In the genomic region with DNA sequence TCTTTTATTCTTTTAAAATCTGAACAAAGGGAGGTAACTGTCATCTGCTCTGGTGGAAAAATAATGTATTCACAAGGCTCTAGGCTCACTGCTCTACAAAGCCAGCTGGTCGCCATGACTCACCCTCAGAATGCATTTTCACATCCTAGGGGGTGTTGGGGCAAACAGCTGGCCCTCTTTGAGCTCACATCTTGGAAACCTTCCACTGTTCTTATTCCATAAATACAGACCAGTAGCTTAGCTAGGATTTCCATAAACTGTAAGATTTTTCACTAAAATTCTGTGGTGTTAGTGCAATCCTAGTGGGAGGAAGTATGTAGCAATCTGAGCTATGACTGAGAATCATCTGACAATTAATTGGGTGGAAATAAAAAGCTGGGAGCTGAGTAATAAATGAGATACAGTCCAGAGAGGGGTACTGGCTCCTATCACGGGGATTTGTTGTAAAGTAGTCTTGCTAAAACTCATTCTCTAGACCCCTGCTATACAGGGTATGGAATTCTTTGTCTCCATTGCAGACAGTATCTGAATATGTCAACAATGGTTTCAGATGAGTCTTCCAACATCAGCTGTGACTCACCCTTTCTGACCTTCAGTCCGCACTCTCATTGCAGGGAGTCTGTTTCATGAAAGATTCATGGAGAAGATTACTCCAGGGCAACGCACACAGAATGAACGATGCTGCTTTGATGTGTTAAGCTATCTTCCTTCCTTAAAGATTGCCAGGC, we compare ENCODE assay signal across 8 mouse cellular contexts.
DNase-seq lines count a peak whose midpoint lies in the region; ATAC-seq and TF ChIP-seq lines count a peak whose summit lies in the region.

No protein-coding gene starts in this region.

- H3K4me1 ChIP-seq in forebrain, embryonic 12.5 days: peaks cover 4% of the 10 kb centered on the region; the same call in 1 of the 2 replicates
- H3K4me1 ChIP-seq in forebrain, embryonic 10.5 days: no peaks in the 10 kb centered on the region
- no peaks in the 10 kb centered on the region for H3K4me1 ChIP-seq in liver, embryonic 12.5 days
- no peaks in the 10 kb centered on the region for H3K4me1 ChIP-seq in thymus, adult 2 months (replicated peaks; ENCODE audit: control insufficient read depth, insufficient read depth, low read length)

- no peak for TF ChIP-seq CTCF in thymus, adult 2 months (IDR thresholded peaks at IDR 0.05; ENCODE audit: borderline replicate concordance, control insufficient read depth, extremely low read depth, insufficient read depth, low read length, poor library complexity)

- H3K9me3 ChIP-seq in forebrain, embryonic 12.5 days: no peaks in the 10 kb centered on the region
- H3K9me3 ChIP-seq in forebrain, embryonic 10.5 days: no peaks in the 10 kb centered on the region
- no peaks in the 10 kb centered on the region for H3K9me3 ChIP-seq in liver, embryonic 12.5 days (replicated peaks)

- H3K9ac ChIP-seq in forebrain, embryonic 12.5 days: no peak overlapping the region
- no peak overlapping the region for H3K9ac ChIP-seq in liver, embryonic 12.5 days

- H3K4me2 ChIP-seq in forebrain, embryonic 12.5 days: no peak overlapping the region
- no peak overlapping the region for H3K4me2 ChIP-seq in liver, embryonic 12.5 days

- ATAC-seq in forebrain, embryonic 12.5 days (ENCODE audit: low FRiP score): peak; percentile 75
- no peak for ATAC-seq in activated CD4-positive, CD25-positive, alpha-beta regulatory T cell, adult 4 months
- no peak for ATAC-seq in liver, embryonic 12.5 days

- H3K27me3 ChIP-seq in forebrain, embryonic 12.5 days: no peaks in the 10 kb centered on the region
- H3K27me3 ChIP-seq in forebrain, embryonic 10.5 days (ENCODE audit: poor library complexity, severe bottlenecking): no peaks in the 10 kb centered on the region
- H3K27me3 ChIP-seq in liver, embryonic 12.5 days (replicated peaks): no peaks in the 10 kb centered on the region
- no peaks in the 10 kb centered on the region for H3K27me3 ChIP-seq in thymus, adult 2 months (ENCODE audit: control insufficient read depth, insufficient read depth, low read length)

- TF ChIP-seq POLR2A in thymus, adult 2 months (IDR thresholded peaks at IDR 0.05; ENCODE audit: control insufficient read depth, extremely low read depth, insufficient read depth, low read length, poor library complexity): no peak

- no peak overlapping the region for H3K27ac ChIP-seq in forebrain, embryonic 12.5 days
- H3K27ac ChIP-seq in forebrain, embryonic 10.5 days: no peak overlapping the region
- no peak overlapping the region for H3K27ac ChIP-seq in liver, embryonic 12.5 days
- no peak overlapping the region for H3K27ac ChIP-seq in thymus, adult 2 months (ENCODE audit: control insufficient read depth, insufficient read depth, low read length)

- no peaks in the 10 kb centered on the region for H3K36me3 ChIP-seq in forebrain, embryonic 12.5 days (replicated peaks)
- no peaks in the 10 kb centered on the region for H3K36me3 ChIP-seq in forebrain, embryonic 10.5 days (replicated peaks)
- H3K36me3 ChIP-seq in liver, embryonic 12.5 days: no peaks in the 10 kb centered on the region
- H3K36me3 ChIP-seq in thymus, adult 2 months (ENCODE audit: control insufficient read depth, insufficient read depth, low read length): no peaks in the 10 kb centered on the region

- H3K4me3 ChIP-seq in forebrain, embryonic 12.5 days (replicated peaks): no peak overlapping the region
- no peak overlapping the region for H3K4me3 ChIP-seq in forebrain, embryonic 10.5 days
- no peak overlapping the region for H3K4me3 ChIP-seq in liver, embryonic 12.5 days
- no peak overlapping the region for H3K4me3 ChIP-seq in thymus, adult 2 months (ENCODE audit: control insufficient read depth, insufficient read depth, low read length)

- WGBS in forebrain, embryonic 12.5 days: 62% methylated on average over 5 of the region's 5 CpGs
- WGBS in forebrain, embryonic 10.5 days: 79% methylated on average over 5 of the region's 5 CpGs
- 46% methylated on average over 5 of the region's 5 CpGs for WGBS in liver, embryonic 12.5 days (ENCODE audit: insufficient replicate concordance)
- 85% methylated on average over 5 of the region's 5 CpGs for WGBS in thymus, adult 2 months

- DNase-seq in forebrain, embryonic 10.5 days (ENCODE audit: extremely low spot score, low spot score): no peak
- DNase-seq in 416B (ENCODE audit: low read depth): peak; percentile 65
- DNase-seq in frontal cortex, adult 2 months (ENCODE audit: extremely low spot score in 1 of 2, low spot score in 1 of 2): peak; percentile 66 to 83
- peak; percentile 10 for DNase-seq in lung, postnatal 14 days
- DNase-seq in thymus, adult 2 months: no peak

Comparison
In these comparisons a context has a peak if more than half of its experiments do, and no peak if none do; other contexts are left out.
1. DNase-seq: peak in 416B (single experiment), frontal cortex, adult 2 months (2 of 2) and lung, postnatal 14 days (single experiment); none in forebrain, embryonic 10.5 days (single experiment) and thymus, adult 2 months (single experiment).